Mouse (Mus musculus) ovary, postnatal 36 days (tissue): ENCODE results near the gene Katnal1.

Experiments
- DNase-seq: peaks from one replicate; pipeline ENCODE4 v3.0.0; 2022; ENCODE audit warnings: low spot score, mixed read lengths

The Katnal1 gene

DNA sequence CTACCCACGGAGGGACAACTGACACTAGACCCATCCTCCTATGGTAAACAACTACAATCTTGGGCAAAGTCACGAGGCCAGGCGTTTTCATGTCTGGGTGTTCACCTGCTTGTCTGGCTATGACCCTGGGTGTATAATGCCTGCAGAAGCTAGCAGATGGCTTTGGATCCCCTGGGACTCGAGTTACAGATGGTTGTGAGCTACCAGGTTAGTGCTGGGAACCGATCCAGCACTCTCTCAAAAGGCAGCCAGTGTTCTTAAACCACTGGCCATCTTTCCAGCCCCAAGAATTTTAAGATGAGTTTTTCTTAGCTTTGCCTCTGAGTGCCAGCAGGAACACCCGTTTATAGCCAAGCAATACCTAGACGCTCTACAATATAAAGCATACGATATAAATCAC lies 45.4 kb downstream of the Katnal1 start:
- no peak for DNase-seq

DNA sequence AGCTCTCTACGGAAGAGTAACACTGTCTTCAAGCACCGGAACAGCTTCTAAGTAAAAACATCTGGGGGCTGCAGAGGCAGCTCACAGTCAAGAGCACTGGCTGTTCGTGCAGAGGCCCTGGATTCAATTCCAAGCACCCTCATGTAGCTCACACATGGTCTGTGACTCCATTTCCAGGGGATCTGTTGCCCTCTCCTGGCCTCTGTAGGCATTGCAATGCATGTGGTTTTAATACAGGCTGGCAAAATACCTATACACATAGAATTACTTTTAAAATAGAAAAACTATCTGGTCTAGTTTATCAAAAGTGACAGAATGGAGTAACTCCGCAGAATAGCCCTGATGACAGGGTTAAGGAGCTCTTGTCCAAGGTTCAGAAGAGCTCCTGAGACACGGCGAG lies 49.9 kb downstream of the Katnal1 start:
- no peak for DNase-seq

DNA sequence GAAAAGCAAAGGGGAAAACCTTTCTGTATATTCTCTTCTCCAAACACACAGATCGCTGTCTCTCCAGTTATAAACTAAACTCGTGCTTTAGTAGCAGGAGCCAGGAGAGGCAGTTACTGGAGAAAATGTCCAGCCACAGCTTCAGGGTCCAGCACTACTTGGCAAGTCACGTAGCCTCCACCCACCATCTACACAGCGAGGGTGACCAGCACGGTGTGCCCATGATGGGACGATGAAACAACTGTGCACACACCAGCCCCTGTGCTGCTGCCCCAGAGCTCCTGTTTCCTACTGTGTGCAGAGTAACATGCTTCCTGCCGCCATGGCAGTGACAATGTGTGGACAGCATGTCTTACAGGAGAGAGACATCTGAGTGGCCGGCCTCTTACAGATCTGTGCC lies 56.0 kb downstream of the Katnal1 start:
- DNase-seq: no peak

DNA sequence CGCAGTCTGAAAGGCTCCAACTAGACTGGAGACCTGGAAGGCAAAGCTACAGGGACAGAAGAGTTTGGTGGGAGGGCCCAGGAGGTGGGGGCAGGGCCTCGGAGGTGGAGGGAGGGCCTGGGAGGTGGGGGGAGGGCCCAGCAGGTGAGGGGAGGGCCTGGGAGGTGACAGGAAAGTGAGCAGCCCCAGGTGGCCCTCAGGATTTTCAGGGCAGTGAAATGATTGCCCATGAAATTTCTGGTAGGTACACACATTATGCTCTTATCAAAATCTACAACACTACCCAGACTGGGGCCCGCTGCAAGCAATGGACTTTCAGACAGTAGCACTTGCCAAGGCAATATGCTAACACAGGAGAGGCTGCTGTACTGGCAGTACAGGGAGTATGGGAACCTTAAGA lies 59.5 kb downstream of the Katnal1 start:
- DNase-seq: no peak

DNA sequence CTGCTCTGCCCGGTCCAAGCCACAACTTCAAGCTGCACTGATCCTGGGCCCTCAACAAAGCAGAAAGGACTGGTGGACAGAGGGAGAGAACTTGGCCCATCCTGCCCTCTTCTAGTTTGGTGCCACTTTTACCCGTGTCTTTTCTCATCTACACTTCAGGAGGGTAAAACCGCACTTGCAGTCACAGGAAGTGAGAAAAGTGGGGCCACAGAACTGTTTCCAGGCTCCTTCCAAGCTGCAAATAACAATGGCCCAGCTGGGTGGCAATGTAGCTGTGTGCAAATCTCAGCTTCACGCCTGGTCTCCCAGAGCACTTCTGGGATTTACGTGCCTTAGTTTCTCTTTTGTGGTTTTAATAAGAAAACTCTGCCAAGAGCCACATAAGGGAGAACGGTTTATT lies 61.4 kb downstream of the Katnal1 start:
- DNase-seq: no peak

DNA sequence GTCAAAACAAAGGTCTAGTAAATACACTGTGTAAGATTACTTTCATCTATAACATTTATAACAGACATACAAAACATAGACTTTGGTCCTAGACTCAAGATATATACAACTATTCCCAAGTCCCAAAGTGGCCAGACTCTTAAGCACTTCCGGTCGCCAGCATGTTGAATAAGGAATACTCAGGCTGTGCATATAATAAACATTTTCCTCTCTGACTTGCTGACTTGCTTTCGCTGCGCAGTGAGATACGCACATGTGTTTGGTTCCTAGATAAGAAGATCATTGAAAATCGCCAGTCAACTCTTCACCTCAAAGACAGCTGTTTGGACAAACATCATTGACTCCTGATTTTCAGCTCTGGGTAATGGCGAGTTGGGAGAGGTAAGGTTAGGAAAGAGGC lies 61.9 kb downstream of the Katnal1 start:
- no peak for DNase-seq

DNA sequence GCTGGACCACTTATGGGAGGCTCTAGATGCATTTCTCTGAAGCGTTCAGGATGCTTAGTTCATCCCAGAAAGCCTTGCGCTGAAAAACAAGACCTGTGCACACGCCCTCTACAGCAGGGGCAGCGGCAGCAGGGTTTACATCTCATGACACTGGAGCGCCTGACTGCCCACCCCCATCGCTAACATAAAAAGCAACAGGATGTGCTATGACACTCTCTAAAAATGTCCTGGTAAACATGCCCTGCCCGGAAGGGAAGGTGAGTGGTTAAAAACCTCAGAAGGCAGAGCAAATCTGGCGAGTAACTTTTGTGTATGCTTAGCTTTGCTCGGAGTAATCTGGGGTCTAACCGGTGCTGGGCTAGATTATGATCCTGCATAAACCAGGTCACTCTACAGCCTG lies 62.5 kb downstream of the Katnal1 start:
- DNase-seq: no peak

DNA sequence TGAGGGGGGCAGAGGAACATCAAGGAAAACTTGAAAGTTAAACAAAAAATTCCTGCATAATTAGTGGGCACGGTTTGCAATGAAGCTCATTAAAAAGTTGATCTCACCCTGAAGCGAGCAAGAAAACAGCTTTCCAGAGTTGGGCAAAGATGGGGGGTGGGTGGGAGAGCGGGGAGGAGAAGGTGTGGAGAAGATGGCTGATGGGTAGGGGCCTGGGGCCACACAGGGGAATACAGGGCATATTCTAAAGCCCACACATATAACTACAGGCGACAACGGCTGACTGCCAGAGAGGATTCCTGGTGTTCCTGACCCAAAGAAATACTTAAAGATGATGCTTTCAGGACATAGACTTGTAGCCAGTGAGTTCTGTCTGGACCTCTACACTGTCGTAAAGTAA lies 65.7 kb downstream of the Katnal1 start:
- DNase-seq: no peak

DNA sequence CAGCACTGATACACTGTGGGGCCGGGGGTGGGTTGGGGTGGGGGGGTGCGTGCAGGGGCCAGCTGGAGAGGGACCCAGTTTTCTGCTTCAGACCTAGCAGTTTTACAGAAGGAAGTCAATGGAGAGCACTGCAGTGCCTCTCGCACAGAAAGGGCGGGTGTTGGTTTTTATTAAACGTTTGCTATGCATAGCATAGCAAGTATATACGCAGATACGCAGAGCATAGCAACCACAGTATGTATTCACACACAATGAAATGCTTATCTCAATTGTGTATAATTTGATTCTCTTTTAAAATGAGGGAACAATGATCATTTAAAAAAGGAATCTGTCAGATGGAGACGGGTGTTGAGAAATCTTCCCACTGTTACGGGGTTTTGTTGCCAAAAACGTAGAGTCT lies 66.3 kb downstream of the Katnal1 start:
- no peak for DNase-seq

DNA sequence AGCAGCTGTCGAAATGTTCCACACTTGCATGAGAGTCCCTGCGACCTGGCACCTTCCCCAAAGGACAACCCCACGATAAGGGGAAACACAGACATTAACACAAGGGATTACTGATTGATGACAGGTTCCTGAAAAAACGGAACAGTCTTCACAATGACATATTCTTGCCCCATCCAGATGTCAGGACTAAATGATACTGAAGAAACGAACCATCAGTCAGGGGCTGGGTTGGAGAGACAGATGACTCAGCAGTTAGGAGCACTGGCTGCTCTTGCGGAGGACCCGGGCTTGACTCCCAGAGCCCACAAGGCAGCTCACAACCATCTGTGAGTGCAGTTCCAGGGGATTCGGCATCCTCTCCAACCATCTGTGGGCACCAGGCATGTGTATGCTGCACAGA lies 67.0 kb downstream of the Katnal1 start:
- DNase-seq: no peak

DNA sequence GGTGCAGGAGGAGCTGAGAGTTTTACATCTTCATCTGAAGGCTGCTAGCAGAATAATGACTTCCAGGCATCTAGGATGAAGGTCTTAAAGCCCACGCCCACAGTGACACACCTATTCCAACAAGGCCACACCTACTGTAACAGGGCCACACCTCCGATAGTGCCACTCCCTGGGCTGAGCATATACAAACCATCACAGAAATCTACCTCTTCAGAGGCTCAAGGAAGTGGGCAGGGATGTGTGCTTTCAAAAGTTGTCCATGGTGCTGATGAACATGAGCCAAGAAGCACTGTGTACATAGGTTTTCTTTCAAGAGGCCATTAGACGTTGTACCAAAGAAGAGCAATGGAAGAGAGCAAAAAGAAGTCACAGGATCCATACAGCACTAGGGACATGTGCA lies 71.6 kb downstream of the Katnal1 start:
- DNase-seq: no peak

DNA sequence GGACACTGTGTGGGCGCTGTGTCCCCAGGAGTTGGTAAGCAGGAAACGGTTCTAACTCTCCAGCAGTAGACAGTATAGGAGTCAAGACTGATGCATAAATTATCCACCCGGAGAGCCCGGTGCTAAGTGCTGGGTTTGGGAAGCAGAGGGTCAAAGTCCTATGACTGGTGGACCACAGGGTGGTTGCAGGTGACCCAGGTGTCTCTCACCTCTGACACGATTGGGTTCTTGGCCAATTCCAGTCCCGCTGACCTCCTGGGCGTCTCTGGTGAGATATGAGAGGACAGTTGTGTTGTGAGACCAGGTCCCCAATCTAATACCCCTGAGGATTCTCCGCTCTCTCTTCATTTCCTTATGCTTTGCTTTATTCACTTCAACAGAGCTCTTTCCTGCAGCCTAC lies 74.1 kb downstream of the Katnal1 start:
- no peak for DNase-seq

DNA sequence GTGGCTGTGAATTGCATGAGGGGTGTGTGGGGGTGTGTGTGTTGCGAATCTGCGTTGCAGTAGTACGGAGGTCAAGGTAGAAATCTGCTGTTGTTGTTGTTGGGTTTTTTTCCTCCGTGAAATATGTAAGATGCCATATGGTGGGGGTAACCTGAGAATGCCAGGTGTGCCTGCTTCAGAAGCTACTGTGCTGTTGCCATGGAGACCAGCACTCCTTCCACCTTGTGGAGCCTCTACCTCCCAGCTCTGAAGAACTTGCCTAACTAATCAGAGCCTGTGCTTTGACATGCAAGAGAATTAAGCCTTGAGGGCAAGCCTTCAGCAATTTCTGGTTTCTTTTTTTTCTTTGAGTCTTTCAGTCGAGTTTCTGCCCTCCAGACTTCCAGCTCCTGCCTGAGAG lies 75.0 kb downstream of the Katnal1 start:
- DNase-seq: no peak

DNA sequence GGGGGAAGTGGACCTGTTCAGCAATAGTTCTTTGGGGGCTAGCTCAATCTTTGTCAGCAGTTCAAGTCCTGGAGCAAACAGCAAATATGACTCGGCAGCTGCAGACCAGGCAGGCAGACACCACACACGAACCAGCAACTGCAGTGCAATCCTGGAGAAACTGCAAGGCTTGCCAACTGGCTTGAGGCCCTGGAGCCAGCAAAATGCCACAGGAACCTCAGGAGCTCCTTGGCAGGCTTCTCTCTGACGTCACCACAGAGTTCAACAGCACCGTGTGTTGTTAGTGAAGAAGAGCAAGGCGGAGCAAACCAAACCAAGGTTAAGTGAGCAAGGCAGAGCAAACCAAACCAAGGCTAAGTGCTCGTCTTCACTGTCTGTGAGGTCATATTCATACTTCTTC lies 79.6 kb downstream of the Katnal1 start:
- DNase-seq: no peak

DNA sequence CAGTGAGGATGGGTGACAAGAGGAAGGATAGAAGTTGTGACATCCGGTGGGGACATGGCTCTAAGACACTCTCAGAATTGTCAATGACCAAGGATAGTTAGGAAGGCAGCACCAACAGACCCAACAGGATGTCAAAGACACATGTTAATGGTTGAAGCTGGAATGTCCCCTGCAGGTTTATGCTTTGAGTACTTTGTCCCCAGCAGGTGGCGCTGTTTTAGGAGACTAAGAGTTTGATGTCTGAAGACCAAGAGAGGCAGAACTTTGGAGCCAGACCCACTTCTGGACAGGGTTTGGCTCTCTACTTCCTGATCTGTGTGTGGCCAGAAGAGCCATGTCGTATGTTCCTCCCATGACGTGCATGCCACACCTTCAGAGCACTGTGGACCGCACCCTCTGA lies 82.1 kb downstream of the Katnal1 start:
- DNase-seq: no peak

DNA sequence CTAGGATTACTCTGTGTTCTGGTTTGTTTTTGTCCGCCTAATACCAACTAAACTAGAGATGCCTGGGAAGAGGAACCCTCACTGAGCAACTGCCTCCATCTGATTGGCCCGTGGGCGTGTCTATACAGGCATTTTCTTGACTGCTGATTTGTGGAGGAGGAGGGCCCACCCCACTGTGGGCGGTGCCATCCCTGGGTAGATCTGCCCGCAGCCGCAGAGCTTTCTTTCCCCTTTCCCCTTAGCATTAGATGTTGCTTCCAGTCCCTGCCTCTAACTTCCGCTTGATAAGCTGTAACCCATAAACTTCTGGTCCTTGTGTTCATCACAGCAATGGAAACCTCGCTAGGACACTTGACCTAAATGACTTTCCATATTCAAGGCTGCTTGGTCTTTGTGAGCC lies 92.1 kb downstream of the Katnal1 start:
- DNase-seq: no peak

DNA sequence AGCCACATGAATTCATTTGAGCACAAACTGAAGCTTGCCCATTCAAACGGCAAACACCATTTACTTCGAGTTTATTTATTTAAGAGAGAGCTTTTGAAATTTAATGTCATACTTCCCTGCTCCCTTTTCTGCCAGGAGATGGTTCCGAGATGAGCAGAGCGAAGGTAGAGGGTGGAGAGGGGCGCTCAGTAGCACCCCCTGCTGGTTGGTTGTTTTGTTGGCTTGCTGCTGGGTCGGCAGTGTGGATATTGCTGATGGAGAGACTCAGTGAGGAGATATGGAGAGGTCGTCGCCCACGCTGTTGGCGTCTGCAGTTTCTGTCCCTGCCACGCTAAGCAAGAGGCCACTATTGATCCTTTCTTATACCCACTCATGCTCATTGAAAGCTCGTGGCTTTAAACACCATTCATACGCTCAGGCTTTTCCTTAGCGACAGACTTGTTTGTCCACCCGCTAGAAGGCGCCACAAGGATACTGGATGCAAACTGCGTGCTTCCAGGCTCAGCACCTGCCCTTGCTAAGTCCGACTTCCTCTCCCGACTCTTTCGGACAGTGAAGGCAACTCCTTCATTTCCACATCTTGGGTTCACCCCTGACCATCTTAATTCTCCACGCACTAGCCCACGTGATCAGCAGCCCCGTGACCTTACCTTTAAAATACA lies 97.4 kb downstream of the Katnal1 start:
- DNase-seq: peak; percentile 80

DNA sequence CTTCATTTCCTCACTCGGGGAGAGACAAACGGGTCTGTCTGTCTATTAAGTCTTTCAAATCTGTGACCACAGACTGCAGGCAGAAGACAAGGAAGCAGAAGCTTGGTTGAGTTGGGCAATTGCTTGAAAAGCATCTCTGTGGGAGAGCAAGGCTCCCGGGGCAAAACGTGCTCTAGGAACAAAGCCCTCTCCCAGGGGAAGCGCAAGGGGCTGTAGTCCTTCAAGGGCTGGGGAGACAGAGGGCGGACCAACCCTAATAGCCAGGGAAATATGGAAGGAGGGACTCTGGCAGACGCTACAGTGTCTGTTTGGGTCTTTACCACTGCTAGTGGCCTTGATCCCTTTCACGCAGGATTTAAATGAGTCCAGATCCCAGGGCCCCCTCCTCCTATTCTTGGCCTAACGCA lies 98.0 kb downstream of the Katnal1 start:
- peak; percentile 32 for DNase-seq

DNA sequence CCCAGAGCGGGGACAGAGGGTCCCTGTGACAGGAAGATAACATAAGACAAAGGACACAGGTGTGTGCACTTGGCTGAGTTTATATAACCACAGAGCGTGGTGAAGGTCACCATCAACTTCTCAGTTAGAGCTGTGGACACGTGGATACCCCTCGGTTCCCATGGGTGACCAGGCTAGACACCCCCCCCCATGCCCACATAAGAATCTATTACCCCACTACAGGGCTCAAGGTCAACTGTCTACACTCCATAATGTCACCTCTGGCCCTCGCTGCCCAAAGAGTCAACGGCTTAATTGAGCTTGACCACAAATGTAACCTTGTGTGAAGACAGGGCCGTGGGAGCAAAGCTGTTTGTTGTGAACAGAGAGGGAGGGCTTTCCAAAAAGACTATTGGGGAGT lies 103.4 kb downstream of the Katnal1 start:
- DNase-seq: no peak

DNA sequence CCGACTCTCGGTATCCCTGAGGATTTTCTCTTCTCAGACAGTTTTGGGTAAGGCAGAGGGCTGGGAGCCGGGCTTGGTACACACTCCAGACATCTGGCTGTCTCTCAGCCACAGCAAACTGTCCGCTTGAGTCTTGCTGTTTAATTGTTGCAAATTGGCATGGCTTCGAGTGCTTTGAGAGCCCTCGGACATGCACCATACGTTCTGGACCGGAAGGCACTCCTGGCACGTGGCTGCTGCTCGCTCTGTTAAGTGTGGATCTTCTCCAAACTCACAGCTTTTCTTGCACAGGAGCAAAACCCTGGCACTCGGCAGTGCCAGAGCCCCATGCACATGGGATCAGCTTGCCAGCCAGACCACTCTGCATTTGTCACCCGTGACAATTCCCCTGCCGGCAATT lies 106.3 kb downstream of the Katnal1 start:
- DNase-seq: no peak
